Mouse (Mus musculus) hindlimb bud, embryonic 11.5 days (tissue): ENCODE results near the gene Fmo4.
"Not testable (repeated sequence)": the region's sequence is repeated elsewhere in the genome, so short reads cannot be mapped to it uniquely, and the experiment has no call there.

Source experiments
- DNase-seq: peaks from one replicate; pipeline ENCODE4 v3.0.0-alpha.2; 2012; ENCODE audit warnings: low read depth, low spot score; ENCODE audit errors: extremely low spot score

Fmo4 gene

DNA sequence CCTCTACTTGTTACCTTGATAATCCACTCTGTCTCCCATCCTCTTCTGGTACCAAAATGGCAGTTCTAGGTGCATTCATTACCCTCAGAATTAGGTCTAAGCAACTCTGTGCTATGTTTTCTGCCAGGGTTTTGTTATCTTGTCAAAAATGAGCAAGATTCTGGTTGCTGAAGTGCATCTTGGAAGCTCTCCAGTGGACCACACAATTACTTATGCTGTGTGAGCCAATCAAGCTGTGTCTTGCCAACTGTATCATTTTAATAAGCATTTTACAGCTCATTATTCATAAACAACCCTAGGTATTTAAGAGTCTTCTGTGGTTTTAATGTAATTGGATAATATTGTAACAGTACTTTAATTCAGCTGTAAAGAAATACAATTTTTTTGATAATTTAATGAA lies 17.3 kb downstream of the Fmo4 start:
- DNase-seq = no peak

DNA sequence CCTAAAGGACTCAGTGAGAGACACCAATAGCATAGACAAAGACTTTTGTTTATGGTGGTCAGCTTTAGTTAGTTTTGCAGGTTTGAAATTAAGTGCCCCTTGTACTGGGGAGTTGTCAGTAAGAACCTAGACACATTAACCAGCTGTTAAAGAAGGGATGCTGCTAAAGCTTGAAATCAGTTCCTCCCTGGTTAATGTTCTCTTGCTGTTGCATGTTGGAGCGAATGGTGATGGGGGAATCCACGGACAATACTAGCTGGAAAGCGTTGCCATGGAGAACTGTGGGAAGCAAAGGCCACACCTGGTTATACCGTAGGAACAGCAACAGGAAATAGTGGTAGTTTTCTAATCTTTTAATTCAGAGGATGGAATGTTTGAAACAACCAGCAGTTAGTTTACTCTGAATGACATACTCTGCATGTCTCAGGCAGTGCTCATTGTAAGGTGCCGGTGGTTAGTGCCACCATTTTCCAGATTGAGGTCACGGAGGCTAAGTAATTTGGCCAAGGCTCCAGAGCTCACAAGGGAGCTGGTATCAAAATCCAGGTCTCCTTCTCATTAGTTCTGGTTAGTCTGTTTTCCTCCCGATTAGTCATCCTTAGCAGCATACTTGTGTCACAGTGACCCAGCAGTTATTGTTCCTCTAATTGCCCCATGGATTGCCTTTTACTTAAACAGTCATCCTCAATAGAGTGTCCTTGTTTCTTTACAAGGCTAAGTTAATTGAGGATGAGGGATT lies 21.3 kb downstream of the Fmo4 start:
- no peak for DNase-seq

DNA sequence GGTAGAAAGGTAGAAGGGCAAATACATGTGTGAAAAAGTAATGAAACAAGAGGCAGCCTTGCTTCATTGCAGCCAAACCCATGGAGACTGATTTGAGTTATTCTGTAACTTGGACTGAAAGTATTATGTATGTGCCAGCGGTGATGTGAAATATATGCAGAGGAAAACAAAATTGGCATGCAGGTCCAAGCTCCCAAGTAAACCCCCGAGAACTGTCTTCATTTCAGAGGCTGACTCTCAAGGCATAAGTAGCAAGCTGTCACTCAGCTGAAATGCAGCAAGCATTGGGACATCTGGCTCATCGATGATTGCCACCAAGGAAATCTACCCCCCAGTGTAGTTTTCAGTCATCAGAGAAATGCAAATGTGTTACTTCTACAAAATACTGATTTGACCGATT lies 28.6 kb downstream of the Fmo4 start:
- no peak for DNase-seq

DNA sequence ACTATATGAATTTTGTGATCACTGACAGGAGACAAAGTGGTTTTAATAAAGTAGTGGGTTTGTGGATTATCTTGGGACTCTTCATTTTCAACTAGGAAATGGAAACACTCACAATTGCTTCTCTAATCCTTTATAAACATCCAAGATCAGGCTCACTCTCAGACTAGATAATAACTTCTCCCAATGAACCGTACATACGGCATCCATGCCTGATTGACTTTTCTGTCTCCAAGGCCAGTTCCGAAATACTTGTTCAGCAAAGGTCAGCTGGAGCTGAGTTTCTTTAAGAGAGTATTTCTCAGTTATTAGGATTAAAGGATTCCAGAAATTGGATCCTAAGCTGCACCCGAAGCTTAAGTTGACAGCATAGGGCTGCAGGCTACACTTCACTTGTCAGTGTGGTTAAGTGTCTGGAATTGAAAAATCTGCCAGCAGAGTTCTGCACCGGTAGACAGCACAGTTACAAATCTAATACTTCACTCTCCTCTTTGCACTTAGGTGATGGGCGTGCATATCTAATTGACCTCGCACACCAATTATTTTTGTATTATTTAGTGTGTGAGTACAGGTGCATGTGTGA lies 30.0 kb downstream of the Fmo4 start:
- no peak for DNase-seq

DNA sequence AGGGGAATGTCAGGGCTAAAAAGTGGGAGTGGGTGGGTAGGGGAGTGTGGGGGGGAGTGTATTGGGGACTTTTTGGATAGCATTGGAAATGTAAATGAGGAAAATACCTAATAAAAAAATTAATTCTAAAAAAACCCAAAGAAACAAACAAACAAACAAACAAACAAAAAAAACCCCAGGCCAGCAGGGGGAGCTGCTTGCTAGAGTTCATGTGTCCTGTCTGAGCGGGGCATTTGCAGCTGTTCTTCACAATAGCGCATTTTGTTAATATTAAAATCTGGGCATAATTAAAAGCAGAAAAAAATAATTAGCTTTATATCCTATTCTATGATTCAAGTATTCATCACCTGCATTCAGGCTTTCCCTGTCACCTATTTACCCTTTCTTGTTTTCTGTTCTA lies 32.7 kb downstream of the Fmo4 start:
- DNase-seq = not testable (repeated sequence)

DNA sequence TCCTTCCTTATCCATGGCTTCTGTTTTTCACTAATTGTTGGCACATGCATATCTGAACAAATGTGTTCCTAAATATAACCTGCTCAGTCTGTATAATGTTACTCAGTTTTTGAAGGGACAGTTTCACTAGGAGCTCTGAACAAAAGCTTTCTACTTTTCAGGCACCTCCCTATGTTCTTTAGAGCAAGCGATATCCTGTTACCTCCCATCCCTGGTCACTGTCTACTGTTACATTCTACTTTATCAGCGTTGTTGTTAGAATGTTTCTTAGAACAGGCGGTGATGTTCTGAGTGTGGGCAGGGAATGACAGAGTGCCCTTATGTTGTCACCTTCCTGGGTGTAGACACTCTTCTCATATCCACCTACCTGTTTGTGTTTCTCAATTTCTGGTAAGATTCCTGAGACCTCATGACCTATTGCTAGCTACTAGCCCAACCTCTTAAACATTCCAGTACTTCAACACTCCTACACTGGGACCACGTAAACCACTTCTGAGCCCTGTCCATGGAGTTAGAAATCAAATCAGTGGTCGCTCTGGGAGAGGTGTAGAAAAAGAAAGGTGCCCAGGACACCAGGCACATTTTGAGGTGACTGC lies 35.7 kb downstream of the Fmo4 start:
- no peak for DNase-seq

DNA sequence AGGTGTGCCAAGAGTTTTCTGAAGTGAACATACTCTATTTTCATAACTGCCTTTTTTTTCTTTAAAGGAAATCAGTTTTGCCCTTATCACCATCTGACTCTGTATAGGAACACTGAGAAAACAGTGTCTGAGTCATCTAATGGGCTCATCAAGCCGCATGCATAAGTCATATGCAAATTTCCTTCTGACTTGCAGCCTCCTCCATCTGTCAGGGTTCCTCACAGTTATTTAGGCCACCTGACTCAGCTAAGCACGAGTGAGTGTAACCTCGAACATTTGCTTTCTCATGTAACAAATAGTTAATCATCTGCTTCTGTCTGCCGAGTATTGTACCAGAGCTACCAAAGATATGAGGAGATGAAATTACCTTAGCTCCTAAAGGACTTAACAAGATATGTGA lies 40.1 kb downstream of the Fmo4 start:
- DNase-seq = no peak

DNA sequence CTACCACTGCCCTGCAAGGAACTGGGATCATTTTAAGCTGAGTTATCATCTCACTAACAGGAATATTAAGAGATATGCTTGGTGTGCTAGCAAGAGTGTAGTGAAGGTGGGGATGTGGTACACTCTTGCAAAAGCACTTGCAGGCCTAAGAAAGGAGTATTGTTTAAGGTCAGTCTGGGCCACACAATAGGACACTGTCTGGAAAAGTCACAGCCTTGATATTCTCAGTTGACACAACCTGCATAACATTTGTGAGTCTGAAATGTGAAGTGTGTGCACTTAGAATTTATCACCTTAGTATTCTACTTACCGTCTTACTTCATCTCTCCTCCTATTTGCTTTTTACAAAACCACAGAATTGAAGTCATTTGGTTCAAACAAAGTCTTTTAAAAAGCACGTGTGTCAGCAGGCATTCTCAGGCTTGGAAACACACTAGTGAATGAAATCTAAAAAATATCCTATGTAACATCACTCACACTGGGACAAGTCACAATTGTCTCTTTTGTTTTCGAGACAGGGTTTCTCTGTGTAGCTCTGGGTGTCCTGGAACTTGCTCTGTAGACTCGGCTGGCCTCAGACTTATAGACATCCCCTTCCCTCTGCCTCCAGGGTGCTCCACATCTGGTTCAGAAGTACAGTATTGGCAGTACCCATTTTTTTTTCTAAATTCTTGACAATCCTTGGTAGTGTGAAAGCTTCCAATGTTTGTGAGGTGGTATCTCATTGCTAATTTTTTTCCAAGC lies 42.0 kb downstream of the Fmo4 start:
- no peak for DNase-seq

DNA sequence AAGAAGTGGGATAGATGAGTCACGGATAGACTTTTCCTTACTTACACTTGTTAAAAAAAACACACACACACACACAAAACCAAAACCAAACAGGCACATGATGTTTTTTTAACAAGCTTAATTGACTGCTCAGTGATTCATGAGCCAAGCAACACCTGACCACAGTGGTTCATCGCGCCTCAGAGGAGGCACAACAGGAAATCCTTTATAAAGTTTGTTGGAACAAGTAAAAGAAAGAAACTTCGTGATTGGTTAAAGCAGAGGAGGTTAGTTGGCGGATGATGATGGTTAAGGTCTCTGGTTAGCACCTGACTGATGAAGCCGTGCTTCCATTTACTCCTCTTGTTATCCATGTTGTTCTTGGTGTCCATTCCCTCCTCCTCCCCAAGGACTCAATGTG lies 61.8 kb downstream of the Fmo4 start:
- DNase-seq = no peak

DNA sequence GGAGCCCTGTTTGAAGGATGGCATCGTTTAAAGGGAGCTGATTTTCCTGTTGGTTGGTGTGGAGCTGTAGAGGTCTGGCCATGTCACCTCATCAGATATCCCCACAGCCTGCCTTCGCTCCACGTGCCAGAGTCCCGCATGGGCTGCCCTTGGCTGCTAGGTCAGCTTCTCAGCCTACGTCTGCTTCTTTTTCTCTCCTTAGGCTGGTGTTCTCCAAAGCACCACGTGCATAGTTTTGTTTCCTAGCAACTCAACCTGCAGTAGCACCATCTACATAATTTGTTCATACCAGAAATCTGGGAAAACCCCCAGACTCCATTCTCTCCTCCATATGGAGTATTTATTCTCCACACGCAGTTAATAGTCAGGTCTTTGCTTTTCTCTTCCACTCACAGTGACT lies 64.2 kb downstream of the Fmo4 start:
- DNase-seq = no peak

DNA sequence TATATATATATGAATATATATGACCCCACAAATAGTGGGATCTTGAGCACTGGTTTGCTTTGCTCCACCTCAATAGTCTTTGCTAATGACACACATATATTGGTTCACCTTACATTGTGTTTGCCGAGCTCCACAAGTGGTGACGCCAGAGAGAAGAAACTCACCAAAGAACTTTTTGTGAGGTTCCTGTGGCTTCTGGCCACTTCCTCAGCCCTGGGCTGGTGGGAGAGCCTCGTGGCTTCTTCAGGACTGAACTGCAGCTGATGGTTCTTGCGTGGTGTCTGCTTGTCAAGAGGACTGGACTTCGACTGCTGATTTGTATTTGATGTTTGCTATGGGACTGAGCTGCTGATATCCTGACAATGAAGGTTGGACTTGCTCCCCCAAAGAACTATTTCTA lies 65.0 kb downstream of the Fmo4 start:
- no peak for DNase-seq
